Mouse (Mus musculus) forebrain, embryonic 10.5 days (tissue): Measurements from ENCODE around the gene Naa50. TPM values are rescaled to one million over a fixed set of nuclear protein-coding genes. Genes with fewer than 3 reads are reported as not detected.

Experiments
- DNase-seq: peaks from one replicate; pipeline ENCODE4 v3.0.0-alpha.2; 2017; ENCODE audit warnings: low spot score; ENCODE audit errors: extremely low spot score
- H3K27ac ChIP-seq: fragments of 300-500 bp; sonication (generic); 2 replicates; pipeline ENCODE4 v1.5.1; 2016; ENCODE audit warnings: mild to moderate bottlenecking
- H3K27me3 ChIP-seq: fragments of 300-500 bp; sonication (generic); 2 replicates; pipeline ENCODE4 v1.6.1; 2016; ENCODE audit warnings: mild to moderate bottlenecking; ENCODE audit not compliant: poor library complexity, severe bottlenecking
- H3K36me3 ChIP-seq: fragments of 300-500 bp; sonication (generic); replicated peaks from 2 replicates; pipeline ENCODE4 v1.6.1; 2016; ENCODE audit warnings: mild to moderate bottlenecking, moderate library complexity
- H3K4me1 ChIP-seq: fragments of 300-500 bp; sonication (generic); 2 replicates; pipeline ENCODE4 v1.6.1; 2016
- H3K4me3 ChIP-seq: fragments of 300-500 bp; sonication (generic); 2 replicates; pipeline ENCODE4 v1.5.1; 2016; ENCODE audit warnings: mild to moderate bottlenecking, moderate library complexity
- H3K9me3 ChIP-seq: fragments of 300-500 bp; sonication (generic); 2 replicates; pipeline ENCODE4 v1.6.1; 2016; ENCODE audit warnings: mild to moderate bottlenecking, moderate library complexity
- WGBS: fragments of 180-500 bp; shearing (Covaris S2); methylation state at CpG from one replicate; pipeline ENCODE4 v1.1.7; 2016; 5-methylcytosine and 5-hydroxymethylcytosine counted together
- polyA plus RNA-seq: library from polyadenylated mRNA; unstranded; fragments of >200 nt; fragmentation: Nextera tagmentation; extraction: Ambion mirVana; gene quantifications from 2 replicates; pipeline ENCODE4 v1.2.1, GENCODE M21; 2016

The Naa50 gene
- polyA plus RNA-seq, 1 experiment from 2014 or later, result 151 TPM

- no peaks in the 10 kb centered on the region for H3K36me3 ChIP-seq
- H3K4me3 ChIP-seq, result no peak overlapping the region
- no peak for DNase-seq
- H3K4me1 ChIP-seq, result no peaks in the 10 kb centered on the region
- 86% methylated on average over 2 of the region's 2 CpGs for WGBS
- H3K9me3 ChIP-seq, result no peaks in the 10 kb centered on the region
- H3K27me3 ChIP-seq, result no peaks in the 10 kb centered on the region
- no peak overlapping the region for H3K27ac ChIP-seq
Observed at GRCm38 (mm10) chr16:44123786-44124185, 15.8 kb upstream of the Naa50 start.

GRCm38 (mm10) chr16:44124713-44125112 lies 14.9 kb upstream of the Naa50 start:
- 95% methylated on average over 1 of the region's 1 CpGs for WGBS

GRCm38 (mm10) chr16:44125436-44125835 lies 14.2 kb upstream of the Naa50 start:
- DNase-seq, result no peak
- no peaks in the 10 kb centered on the region for H3K36me3 ChIP-seq
- no peak overlapping the region for H3K4me3 ChIP-seq
- H3K27ac ChIP-seq, result no peak overlapping the region
- no peaks in the 10 kb centered on the region for H3K9me3 ChIP-seq
- H3K27me3 ChIP-seq, result no peaks in the 10 kb centered on the region
- 88% methylated on average over 2 of the region's 2 CpGs for WGBS
- H3K4me1 ChIP-seq, result no peaks in the 10 kb centered on the region

More at GRCm38 (mm10) chr16:44124713-44125112, 14.9 kb upstream of the Naa50 start:
- Histone ChIP-seq H3K27me3 (no peaks in the 10 kb centered on the region), H3K36me3 (no peaks in the 10 kb centered on the region), H3K9me3 (no peaks in the 10 kb centered on the region), H3K4me3 (no peak overlapping the region), H3K4me1 (no peaks in the 10 kb centered on the region), H3K27ac (no peak overlapping the region)
- no peak for DNase-seq

- H3K27me3 ChIP-seq, result no peaks in the 10 kb centered on the region
- H3K4me3 ChIP-seq, result no peak overlapping the region
- no peak for DNase-seq
- H3K36me3 ChIP-seq, result no peaks in the 10 kb centered on the region
- H3K9me3 ChIP-seq, result no peaks in the 10 kb centered on the region
- 92% methylated on average over 4 of the region's 4 CpGs for WGBS
- H3K4me1 ChIP-seq, result no peaks in the 10 kb centered on the region
- no peak overlapping the region for H3K27ac ChIP-seq
Observed at GRCm38 (mm10) chr16:44126437-44126836, 13.2 kb upstream of the Naa50 start.

- no peaks in the 10 kb centered on the region for H3K9me3 ChIP-seq
- H3K4me3 ChIP-seq, result no peak overlapping the region
- no peaks in the 10 kb centered on the region for H3K36me3 ChIP-seq
- H3K27me3 ChIP-seq, result no peaks in the 10 kb centered on the region
- H3K4me1 ChIP-seq, result no peaks in the 10 kb centered on the region; the same call in 1 of the 2 replicates
- no peak overlapping the region for H3K27ac ChIP-seq
- WGBS, result 89% methylated on average over 4 of the region's 4 CpGs
- no peak for DNase-seq
Observed at GRCm38 (mm10) chr16:44132300-44132699, 7.3 kb upstream of the Naa50 start.

GRCm38 (mm10) chr16:44133187-44133586 lies 6.4 kb upstream of the Naa50 start:
- Histone ChIP-seq H3K9me3 (no peaks in the 10 kb centered on the region), H3K4me1 (peaks cover 9% of the 10 kb centered on the region), H3K27ac (no peak overlapping the region), H3K27me3 (no peaks in the 10 kb centered on the region), H3K36me3 (no peaks in the 10 kb centered on the region), H3K4me3 (no peak overlapping the region)
- 82% methylated on average over 3 of the region's 3 CpGs for WGBS
- DNase-seq, result no peak

GRCm38 (mm10) chr16:44136511-44137021 lies 3.1 kb upstream of the Naa50 start:
- no peaks in the 10 kb centered on the region for H3K27me3 ChIP-seq
- H3K4me1 ChIP-seq, result peaks cover 19% of the 10 kb centered on the region
- 92% methylated on average over 6 of the region's 6 CpGs for WGBS
- no peak for DNase-seq
- no peaks in the 10 kb centered on the region for H3K9me3 ChIP-seq
- no peaks in the 10 kb centered on the region for H3K36me3 ChIP-seq
- no peak overlapping the region for H3K27ac ChIP-seq
- H3K4me3 ChIP-seq, result no peak overlapping the region

- Histone ChIP-seq H3K27me3 (no peaks in the 10 kb centered on the region), H3K9me3 (no peaks in the 10 kb centered on the region), H3K27ac (peak overlapping the region; percentile 97), H3K4me1 (peaks cover 22% of the 10 kb centered on the region), H3K36me3 (no peaks in the 10 kb centered on the region), H3K4me3 (peak overlapping the region; percentile 93)
- 2% methylated on average over 24 of the region's 24 CpGs for WGBS
- DNase-seq, result no peak
Observed at GRCm38 (mm10) chr16:44138377-44138978, 1.2 kb upstream of the Naa50 start.

GRCm38 (mm10) chr16:44138979-44139535 lies 573 bp upstream of the Naa50 start:
- Histone ChIP-seq H3K36me3 (no peaks in the 10 kb centered on the region), H3K4me3 (peak overlapping the region; percentile 93), H3K27me3 (no peaks in the 10 kb centered on the region), H3K27ac (peak overlapping the region; percentile 97), H3K9me3 (no peaks in the 10 kb centered on the region), H3K4me1 (peaks cover 22% of the 10 kb centered on the region)
- DNase-seq, result peak; percentile 83
- WGBS, result under 1% methylated on average over 25 of the region's 25 CpGs

- H3K9me3 ChIP-seq, result no peaks in the 10 kb centered on the region
- WGBS, result under 1% methylated on average over 44 of the region's 44 CpGs
- peak overlapping the region; percentile 93 for H3K4me3 ChIP-seq
- H3K27me3 ChIP-seq, result no peaks in the 10 kb centered on the region
- peaks cover 6% of the 10 kb centered on the region for H3K36me3 ChIP-seq
- DNase-seq, result peak; percentile 64
- H3K4me1 ChIP-seq, result peaks cover 22% of the 10 kb centered on the region
- H3K27ac ChIP-seq, result peak overlapping the region; percentile 97
Observed at GRCm38 (mm10) chr16:44140186-44140787, 657 bp downstream of the Naa50 start.

GRCm38 (mm10) chr16:44141483-44141882 lies 1.9 kb downstream of the Naa50 start:
- Histone ChIP-seq H3K9me3 (no peaks in the 10 kb centered on the region), H3K4me3 (peak overlapping the region; percentile 93), H3K27ac (no peak overlapping the region), H3K36me3 (peaks cover 11% of the 10 kb centered on the region), H3K27me3 (no peaks in the 10 kb centered on the region), H3K4me1 (peaks cover 22% of the 10 kb centered on the region)
- no peak for DNase-seq
- 79% methylated on average over 6 of the region's 6 CpGs for WGBS

GRCm38 (mm10) chr16:44149002-44149767 lies 9.6 kb downstream of the Naa50 start:
- no peak overlapping the region for H3K27ac ChIP-seq
- no peak for DNase-seq
- H3K27me3 ChIP-seq, result no peaks in the 10 kb centered on the region
- no peak overlapping the region for H3K4me3 ChIP-seq
- H3K36me3 ChIP-seq, result peaks cover 14% of the 10 kb centered on the region
- no peaks in the 10 kb centered on the region for H3K4me1 ChIP-seq
- no peaks in the 10 kb centered on the region for H3K9me3 ChIP-seq
- WGBS, result 93% methylated on average over 1 of the region's 1 CpGs
